Mouse (Mus musculus) kidney, embryonic 15.5 days (tissue): Measurements from ENCODE around the gene Tanc2. TPM values are rescaled to one million over a fixed set of nuclear protein-coding genes. Genes with fewer than 3 reads are reported as not detected.
A peak's percentile ranks its signal among the peaks of the same experiment; 100 is the strongest.

Experiments used
- ATAC-seq: fragments of 200-750 bp; cut with Nextera tagmentation; replicated peaks from 2 replicates; pipeline ENCODE4 v1.8.0; 2017; ENCODE audit warnings: moderate TSS enrichment; ENCODE audit not compliant: low FRiP score
- H3K27ac ChIP-seq: fragments of 300-500 bp; sonication (generic); 2 replicates; pipeline ENCODE4 v1.5.1; 2015; ENCODE audit warnings: mild to moderate bottlenecking, inconsistent platforms
- H3K27me3 ChIP-seq: fragments of 300-500 bp; sonication (generic); 2 replicates; pipeline ENCODE4 v1.6.1; 2015; ENCODE audit warnings: inconsistent platforms
- H3K36me3 ChIP-seq: fragments of 300-500 bp; sonication (generic); 2 replicates; pipeline ENCODE4 v1.6.1; 2015; ENCODE audit warnings: inconsistent platforms
- H3K4me1 ChIP-seq: fragments of 300-500 bp; sonication (generic); 2 replicates; pipeline ENCODE4 v1.6.1; 2015; ENCODE audit warnings: inconsistent platforms
- H3K4me2 ChIP-seq: fragments of 300-500 bp; sonication (generic); 2 replicates; pipeline ENCODE4 v1.6.1; 2015; ENCODE audit warnings: moderate library complexity, mild to moderate bottlenecking, inconsistent platforms
- H3K4me3 ChIP-seq: fragments of 300-500 bp; sonication (generic); replicated peaks from 2 replicates; pipeline ENCODE4 v1.5.1; 2015; ENCODE audit warnings: mild to moderate bottlenecking, inconsistent platforms
- H3K9ac ChIP-seq: fragments of 300-500 bp; sonication (generic); 2 replicates; pipeline ENCODE4 v1.6.1; 2015; ENCODE audit warnings: mild to moderate bottlenecking, inconsistent platforms
- H3K9me3 ChIP-seq: fragments of 300-500 bp; sonication (generic); replicated peaks from 2 replicates; pipeline ENCODE4 v1.6.1; 2016; ENCODE audit warnings: inconsistent platforms
- WGBS: fragments of 180-500 bp; shearing (Covaris S2); methylation state at CpG from one replicate; pipeline ENCODE4 v1.1.7; 2015; ENCODE audit warnings: mixed read lengths; 5-methylcytosine and 5-hydroxymethylcytosine counted together
- microRNA-seq: library from miRNA; unstranded; fragments of <30 nt; microRNA quantifications from one replicate; pipeline ENCODE4, GENCODE M21; 2016
- polyA plus RNA-seq: library from polyadenylated mRNA; unstranded; fragments of >200 nt; fragmentation: Nextera tagmentation; extraction: Ambion mirVana; gene quantifications from 2 replicates; pipeline ENCODE4 v1.2.1, GENCODE M21; 2015

The Tanc2 gene
- polyA plus RNA-seq, 1 experiment from 2014 or later: 9.4 TPM

- Histone ChIP-seq H3K9ac (0 out of 2 replicates have a peak overlapping the region, but pooled peaks have one; percentile 41), H3K9me3 (no peaks in the 10 kb centered on the region), H3K36me3 (no peaks in the 10 kb centered on the region), H3K27me3 (peaks cover 56% of the 10 kb centered on the region), H3K4me1 (peaks cover 17% of the 10 kb centered on the region), H3K4me3 (peak overlapping the region; percentile 63; the same call in 1 of the 2 replicates), H3K4me2 (peak overlapping the region; percentile 99), H3K27ac (no peak overlapping the region)
- 51% methylated on average over 10 of the region's 10 CpGs for WGBS
- no peak for ATAC-seq
These were observed 379.2 kb downstream of the Tanc2 start for GRCm38 (mm10) chr11:105968948-105969347.

- peaks cover 17% of the 10 kb centered on the region for H3K4me1 ChIP-seq
- H3K9ac ChIP-seq: no peak overlapping the region
- no peaks in the 10 kb centered on the region for H3K36me3 ChIP-seq
- 52% methylated on average over 1 of the region's 1 CpGs for WGBS
- H3K9me3 ChIP-seq: no peaks in the 10 kb centered on the region
- H3K27me3 ChIP-seq: peaks cover 56% of the 10 kb centered on the region
- no peak overlapping the region for H3K27ac ChIP-seq
- no peak overlapping the region for H3K4me2 ChIP-seq
- no peak for ATAC-seq
- no peak overlapping the region for H3K4me3 ChIP-seq
These were observed 379.7 kb downstream of the Tanc2 start for GRCm38 (mm10) chr11:105969516-105969915.

- Histone ChIP-seq H3K4me3 (no peak overlapping the region), H3K9me3 (no peaks in the 10 kb centered on the region), H3K36me3 (no peaks in the 10 kb centered on the region), H3K27ac (no peak overlapping the region), H3K4me1 (no peaks in the 10 kb centered on the region), H3K9ac (no peak overlapping the region), H3K4me2 (no peak overlapping the region), H3K27me3 (peaks cover 17% of the 10 kb centered on the region)
- ATAC-seq: no peak
- WGBS: 88% methylated on average over 6 of the region's 6 CpGs
These were observed 384.8 kb downstream of the Tanc2 start for GRCm38 (mm10) chr11:105974593-105974992.

- Histone ChIP-seq H3K36me3 (no peaks in the 10 kb centered on the region), H3K9ac (no peak overlapping the region), H3K4me1 (no peaks in the 10 kb centered on the region), H3K4me3 (no peak overlapping the region), H3K9me3 (no peaks in the 10 kb centered on the region), H3K27ac (no peak overlapping the region), H3K4me2 (no peak overlapping the region), H3K27me3 (peaks cover 13% of the 10 kb centered on the region)
- WGBS: 77% methylated on average over 3 of the region's 3 CpGs
- ATAC-seq: no peak
These were observed 385.3 kb downstream of the Tanc2 start for GRCm38 (mm10) chr11:105975050-105975449.

- H3K9ac ChIP-seq: no peak overlapping the region
- WGBS: 82% methylated on average over 5 of the region's 5 CpGs
- H3K4me2 ChIP-seq: no peak overlapping the region
- H3K27me3 ChIP-seq: peaks cover 11% of the 10 kb centered on the region
- no peak overlapping the region for H3K4me3 ChIP-seq
- ATAC-seq: no peak
- no peaks in the 10 kb centered on the region for H3K4me1 ChIP-seq
- H3K27ac ChIP-seq: no peak overlapping the region
- no peaks in the 10 kb centered on the region for H3K36me3 ChIP-seq
- H3K9me3 ChIP-seq: no peaks in the 10 kb centered on the region
These were observed 385.9 kb downstream of the Tanc2 start for GRCm38 (mm10) chr11:105975636-105976035.

- no peaks in the 10 kb centered on the region for H3K27me3 ChIP-seq
- no peak for ATAC-seq
- no peaks in the 10 kb centered on the region for H3K9me3 ChIP-seq
- no peaks in the 10 kb centered on the region for H3K36me3 ChIP-seq
- no peaks in the 10 kb centered on the region for H3K4me1 ChIP-seq
- no peak overlapping the region for H3K27ac ChIP-seq
- H3K4me3 ChIP-seq: no peak overlapping the region
- 88% methylated on average over 2 of the region's 2 CpGs for WGBS
- no peak overlapping the region for H3K4me2 ChIP-seq
- H3K9ac ChIP-seq: no peak overlapping the region
These were observed 388.4 kb downstream of the Tanc2 start for GRCm38 (mm10) chr11:105978232-105978631.

- Histone ChIP-seq H3K4me3 (no peak overlapping the region), H3K4me2 (no peak overlapping the region), H3K9me3 (no peaks in the 10 kb centered on the region), H3K27me3 (no peaks in the 10 kb centered on the region), H3K4me1 (no peaks in the 10 kb centered on the region), H3K27ac (no peak overlapping the region), H3K9ac (no peak overlapping the region), H3K36me3 (no peaks in the 10 kb centered on the region)
- 62% methylated on average over 5 of the region's 5 CpGs for WGBS
- ATAC-seq: no peak
These were observed 388.8 kb downstream of the Tanc2 start for GRCm38 (mm10) chr11:105978634-105979033.

Small RNAs within 50 kb of the gene (microRNA-seq; reads per million reads assigned to microRNA genes)
- gene Gm23990: not detected

Other genes with a start within 250 kb of the Tanc2 start
- gene March10, start 133.3 kb upstream of the Tanc2 start, polyA plus RNA-seq: 0.05 and 0.06 TPM in 2 replicates